Mouse (Mus musculus): ENCODE measurements around the gene Gm34302. TPM values are rescaled to one million over a fixed set of nuclear protein-coding genes. Genes with fewer than 3 reads are reported as not detected.

Gm34302 gene
- polyA plus RNA-seq, 1 experiment from 2014 or later = not detected

DNA sequence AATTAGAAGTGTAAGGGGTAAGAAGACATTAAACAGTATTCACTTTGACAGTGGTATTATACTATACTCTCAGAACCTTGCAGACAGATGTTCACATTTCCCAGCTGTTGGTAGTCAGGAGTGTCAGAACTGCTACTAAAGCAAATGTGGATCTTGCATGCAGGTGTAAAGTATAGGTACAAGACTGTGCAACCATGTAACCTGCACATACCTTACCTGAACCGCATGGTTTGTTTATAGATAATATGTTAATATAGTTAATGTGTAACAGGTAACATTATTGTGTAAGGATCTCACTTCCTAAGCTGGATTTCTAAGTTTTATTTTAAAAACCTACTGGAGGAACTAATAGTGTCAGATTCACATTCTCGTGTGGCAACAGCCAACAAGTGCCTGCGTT lies 44.8 kb downstream of the Gm34302 start:
- Histone ChIP-seq H3K9ac (no peak overlapping the region), H3K36me3 (no peaks in the 10 kb centered on the region), H3K4me2 (no peak overlapping the region), H3K9me3 (replicated peaks) (no peaks in the 10 kb centered on the region), H3K4me1 (replicated peaks) (no peaks in the 10 kb centered on the region), H3K4me3 (no peak overlapping the region), H3K27ac (no peak overlapping the region), H3K27me3 (no peaks in the 10 kb centered on the region)
- ATAC-seq (replicated peaks; ENCODE audit: insufficient number of reproducible peaks, insufficient read depth, low FRiP score, low read depth) = no peak
- WGBS = 85% methylated on average over 3 of the region's 3 CpGs

Other genes starting within 250 kb of the Gm34302 start
- gene Mme, start 242.3 kb downstream of the Gm34302 start, polyA plus RNA-seq (2015; fragmentation: Nextera tagmentation; extraction: Ambion mirVana) = 3.2 and 3.9 TPM in 2 replicates